Mouse (Mus musculus): ENCODE measurements around the gene C130032M10Rik.

Gene C130032M10Rik

GRCm38 (mm10) chr9:114553828-114554227 lies 38.3 kb downstream of the C130032M10Rik start:
- no peak for DNase-seq

GRCm38 (mm10) chr9:114554355-114554979 lies 39.0 kb downstream of the C130032M10Rik start:
- no peak for DNase-seq

- no peak for DNase-seq
These were observed 40.9 kb downstream of the C130032M10Rik start for GRCm38 (mm10) chr9:114556276-114556855.

GRCm38 (mm10) chr9:114557086-114557485 lies 41.6 kb downstream of the C130032M10Rik start:
- no peak for DNase-seq

GRCm38 (mm10) chr9:114560141-114560540 lies 44.6 kb downstream of the C130032M10Rik start:
- no peak for DNase-seq

GRCm38 (mm10) chr9:114560771-114561670 lies 45.5 kb downstream of the C130032M10Rik start:
- no peak for DNase-seq

GRCm38 (mm10) chr9:114561671-114561971 lies 46.1 kb downstream of the C130032M10Rik start:
- DNase-seq = no peak

GRCm38 (mm10) chr9:114562031-114562918 lies 46.8 kb downstream of the C130032M10Rik start:
- no peak for DNase-seq

- DNase-seq = no peak
These were observed 47.6 kb downstream of the C130032M10Rik start for GRCm38 (mm10) chr9:114562919-114563751.

- DNase-seq = no peak
These were observed 48.5 kb downstream of the C130032M10Rik start, which contains the start of gene Trim71 for GRCm38 (mm10) chr9:114563761-114564606. TSS of gene Trim71 (minus strand) at chr9:114564369.

- DNase-seq = no peak
These were observed 49.2 kb downstream of the C130032M10Rik start for GRCm38 (mm10) chr9:114564667-114565066.
